Mouse (Mus musculus) erythroblast, embryonic 14.5 days (primary cell): ENCODE measurements around the gene Rnf32.

Source experiments
- GATA1 ChIP-seq: IDR thresholded peaks from 2 replicates; pipeline ENCODE4 v1.6.1; 2012; ENCODE audit warnings: low read length, inconsistent platforms, mixed read lengths
- TAL1 ChIP-seq: IDR thresholded peaks from 3 replicates; pipeline ENCODE4 v1.6.1; 2012; ENCODE audit warnings: low read length, inconsistent platforms, mixed read lengths

GRCm38 (mm10) chr5:29270879-29271278 is 75.1 kb downstream of the Rnf32 start:
- TF ChIP-seq GATA1 (no peak), TAL1 (no peak)
